Mouse (Mus musculus) heart, embryonic 14.5 days (tissue): Measurements from ENCODE around the gene Lin7b. TPM values are rescaled to one million over a fixed set of nuclear protein-coding genes. Genes with fewer than 3 reads are reported as not detected.

ENCODE experiments used
- ATAC-seq: fragments of 200-750 bp; cut with Nextera tagmentation; 2 replicates; pipeline ENCODE4 v1.8.0; 2017; ENCODE audit warnings: low read depth, moderate TSS enrichment; ENCODE audit not compliant: insufficient number of reproducible peaks, insufficient read depth, low FRiP score
- H3K27ac ChIP-seq, 2 experiments: fragments of 200-500 bp in 1 of 2; fragments of 300-500 bp in 1 of 2; sonication (generic) in 1 of 2; replicated peaks in 1 of 2; 2 replicates each; pipeline ENCODE4 v1.5.1; 2012 to 2014; ENCODE audit warnings: low read depth in 2 of 2, low read length in 2 of 2, control low read depth in 1 of 2, mild to moderate bottlenecking in 1 of 2, mixed read lengths in 1 of 2; ENCODE audit not compliant: control insufficient read depth in 1 of 2, insufficient read depth in 1 of 2
- H3K27me3 ChIP-seq: fragments of 300-500 bp; sonication (generic); 2 replicates; pipeline ENCODE4 v1.6.1; 2014; ENCODE audit warnings: mild to moderate bottlenecking, low read length, control low read depth; ENCODE audit not compliant: control insufficient read depth, insufficient read depth
- H3K36me3 ChIP-seq: fragments of 300-500 bp; sonication (generic); 2 replicates; pipeline ENCODE4 v1.6.1; 2014; ENCODE audit warnings: mild to moderate bottlenecking, control low read depth, low read length, mixed read lengths; ENCODE audit not compliant: control insufficient read depth, insufficient read depth
- H3K4me1 ChIP-seq, 2 experiments: fragments of 200-500 bp in 1 of 2; fragments of 300-500 bp in 1 of 2; sonication (generic) in 1 of 2; 2 replicates each; pipeline ENCODE4 v1.6.1; 2012 to 2014; ENCODE audit warnings: low read length in 2 of 2, control low read depth in 1 of 2, mixed read lengths in 1 of 2; ENCODE audit not compliant: control insufficient read depth in 2 of 2, insufficient read depth in 2 of 2
- H3K4me2 ChIP-seq: fragments of 300-500 bp; sonication (generic); 2 replicates; pipeline ENCODE4 v1.6.1; 2014; ENCODE audit warnings: mild to moderate bottlenecking, low read length
- H3K4me3 ChIP-seq, 2 experiments: fragments of 200-500 bp in 1 of 2; fragments of 300-500 bp in 1 of 2; sonication (generic) in 1 of 2; 2 replicates each; pipeline ENCODE4 v1.5.1; 2012 to 2014; ENCODE audit warnings: low read length in 2 of 2, mild to moderate bottlenecking in 2 of 2, control low read depth in 1 of 2, low read depth in 1 of 2, moderate library complexity in 1 of 2; ENCODE audit not compliant: control insufficient read depth in 1 of 2, insufficient read depth in 1 of 2
- H3K9ac ChIP-seq: fragments of 300-500 bp; sonication (generic); 2 replicates; pipeline ENCODE4 v1.6.1; 2014; ENCODE audit warnings: mild to moderate bottlenecking, low read length
- H3K9me3 ChIP-seq: fragments of 300-500 bp; sonication (generic); 2 replicates; pipeline ENCODE4 v1.6.1; 2016; ENCODE audit warnings: low read length, control low read depth; ENCODE audit not compliant: control insufficient read depth
- WGBS: fragments of 180-500 bp; shearing (Covaris S2); extraction: QIAGEN DNeasy Blood & Tissue Kit; methylation state at CpG from one replicate; pipeline ENCODE4 v1.1.7; 2014; 5-methylcytosine and 5-hydroxymethylcytosine counted together
- polyA plus RNA-seq: library from polyadenylated mRNA; unstranded; fragments of >200 nt; fragmentation: Nextera tagmentation; extraction: Ambion mirVana; gene quantifications from 2 replicates; pipeline ENCODE4 v1.2.1, GENCODE M21; 2014

The Lin7b gene
- polyA plus RNA-seq = 1.0 and 1.1 TPM in 2 replicates

DNA sequence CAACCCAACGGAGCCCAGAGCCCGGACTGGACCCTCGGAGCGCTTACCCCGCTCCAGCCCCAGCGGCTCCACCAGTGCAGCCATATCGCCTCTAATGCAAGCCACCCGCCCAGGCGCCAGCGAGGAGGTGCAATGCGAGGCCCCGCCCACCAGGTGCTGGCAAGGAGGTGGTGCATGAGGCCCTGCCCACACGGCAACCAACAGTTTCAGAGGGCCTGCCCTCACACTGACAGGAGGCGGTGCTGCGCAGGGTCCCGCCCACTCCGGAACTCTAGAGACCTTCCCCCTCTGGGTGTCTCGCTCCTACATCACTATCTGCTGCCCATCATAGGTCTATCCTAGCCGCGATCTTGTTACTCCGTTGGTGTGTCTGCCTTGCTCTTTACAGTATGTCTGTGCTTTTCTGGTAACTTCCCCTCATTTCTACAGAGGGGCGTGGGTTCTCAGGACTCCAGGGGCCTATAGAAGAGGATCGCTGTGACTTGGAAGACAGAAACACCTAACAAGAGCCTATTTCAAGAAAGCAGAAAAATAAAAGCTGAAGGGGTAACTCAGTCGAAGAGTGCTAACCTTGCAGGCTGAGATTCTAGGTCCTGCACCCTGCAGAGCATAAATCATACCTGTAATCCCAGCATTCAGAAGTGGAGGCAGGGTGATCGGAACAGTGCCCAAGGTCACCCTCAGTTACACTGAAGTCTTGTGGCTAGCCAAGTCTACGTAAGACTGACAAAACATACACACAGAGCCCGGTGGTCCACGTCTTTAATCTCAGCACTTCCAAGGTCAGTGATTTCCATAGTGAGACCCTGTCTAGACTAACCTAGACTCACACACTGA lies at the start of gene Lin7b:
Lin7b (minus strand) TSS at position 109 of the 837 bp plus-strand sequence.
- H3K9ac ChIP-seq = peak within 1 kb of the TSS; percentile 70
- 7% methylated on average over 28 of the region's 28 CpGs for WGBS
- peaks cover 10 to 34% of the 10 kb centered on the region in 2 experiments for H3K4me1 ChIP-seq
- H3K36me3 ChIP-seq = peaks cover 35% of the 10 kb centered on the region
- peak within 1 kb of the TSS; percentile 53 to 57 for H3K4me3 ChIP-seq
- H3K27me3 ChIP-seq = peaks cover 27% of the 10 kb centered on the region
- ATAC-seq = peak; percentile 14; the same call in 1 of the 2 replicates
- no peak within 1 kb of the TSS for H3K27ac ChIP-seq
- H3K9me3 ChIP-seq = no peaks in the 10 kb centered on the region
- H3K4me2 ChIP-seq = peak within 1 kb of the TSS; percentile 94

DNA sequence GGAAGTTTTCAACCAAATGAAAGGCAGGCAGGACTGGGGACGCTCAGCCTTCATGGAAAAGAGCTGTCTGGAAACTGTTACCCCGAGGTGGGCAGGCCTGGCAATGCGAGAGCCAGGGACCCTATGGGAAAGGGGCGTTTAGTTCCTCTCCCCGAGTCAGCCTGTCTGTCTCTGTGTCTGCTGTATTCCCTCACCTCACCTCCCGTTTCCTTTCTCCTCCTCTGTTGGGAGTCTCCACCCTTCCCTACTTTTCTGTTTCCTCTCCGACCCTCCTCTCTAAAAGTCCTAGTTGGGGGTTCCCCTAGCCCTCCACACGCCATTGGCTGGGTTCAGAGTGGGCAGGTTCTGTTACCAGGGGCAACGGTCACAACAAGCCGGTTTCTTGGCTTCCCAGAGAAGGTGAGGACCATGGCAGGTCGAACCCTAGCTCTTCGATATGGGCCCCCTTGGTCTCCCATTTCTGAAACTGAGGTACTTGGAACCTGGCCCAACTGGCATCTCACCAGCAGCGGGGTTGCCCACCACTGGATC lies 47.6 kb upstream of the Lin7b start:
- H3K4me2 ChIP-seq = no peak overlapping the region
- H3K4me1 ChIP-seq = peaks cover 13 to 22% of the 10 kb centered on the region in 2 experiments
- peaks cover 74% of the 10 kb centered on the region for H3K27me3 ChIP-seq
- ATAC-seq = no peak
- no peak overlapping the region for H3K27ac ChIP-seq
- H3K9ac ChIP-seq = no peak overlapping the region
- WGBS = 11% methylated on average over 13 of the region's 13 CpGs
- peaks cover 26% of the 10 kb centered on the region for H3K36me3 ChIP-seq
- no peak overlapping the region for H3K4me3 ChIP-seq
- no peaks in the 10 kb centered on the region for H3K9me3 ChIP-seq

DNA sequence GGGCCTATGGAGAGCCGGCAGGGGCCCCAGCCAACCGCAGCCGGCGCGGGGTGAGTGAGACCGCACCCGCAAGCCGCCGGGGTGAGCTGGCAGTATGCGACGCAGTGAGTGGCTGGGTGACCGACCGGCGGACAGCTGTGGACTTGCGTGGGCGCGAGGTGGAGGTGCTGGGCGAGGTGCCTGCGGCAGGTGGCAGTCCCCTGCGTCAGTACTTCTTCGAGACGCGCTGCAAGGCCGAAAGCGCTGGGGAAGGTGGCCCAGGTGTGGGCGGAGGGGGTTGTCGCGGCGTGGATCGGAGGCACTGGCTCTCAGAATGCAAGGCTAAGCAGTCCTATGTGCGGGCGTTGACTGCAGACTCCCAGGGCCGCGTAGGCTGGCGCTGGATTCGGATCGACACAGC lies 45.3 kb upstream of the Lin7b start:
- peak overlapping the region in 1 of 2 experiments; percentile 6; a peak in 1 of 4 replicates for H3K4me3 ChIP-seq
- H3K9me3 ChIP-seq = no peaks in the 10 kb centered on the region
- WGBS = 20% methylated on average over 35 of the region's 37 CpGs
- H3K27ac ChIP-seq = no peak overlapping the region
- H3K36me3 ChIP-seq = peaks cover 2% of the 10 kb centered on the region; the same call in 1 of the 2 replicates
- no peak for ATAC-seq
- H3K4me1 ChIP-seq = peaks cover 13 to 29% of the 10 kb centered on the region in 2 experiments
- H3K27me3 ChIP-seq = peaks cover 82% of the 10 kb centered on the region
- peak overlapping the region; percentile 36 for H3K4me2 ChIP-seq
- no peak overlapping the region for H3K9ac ChIP-seq

DNA sequence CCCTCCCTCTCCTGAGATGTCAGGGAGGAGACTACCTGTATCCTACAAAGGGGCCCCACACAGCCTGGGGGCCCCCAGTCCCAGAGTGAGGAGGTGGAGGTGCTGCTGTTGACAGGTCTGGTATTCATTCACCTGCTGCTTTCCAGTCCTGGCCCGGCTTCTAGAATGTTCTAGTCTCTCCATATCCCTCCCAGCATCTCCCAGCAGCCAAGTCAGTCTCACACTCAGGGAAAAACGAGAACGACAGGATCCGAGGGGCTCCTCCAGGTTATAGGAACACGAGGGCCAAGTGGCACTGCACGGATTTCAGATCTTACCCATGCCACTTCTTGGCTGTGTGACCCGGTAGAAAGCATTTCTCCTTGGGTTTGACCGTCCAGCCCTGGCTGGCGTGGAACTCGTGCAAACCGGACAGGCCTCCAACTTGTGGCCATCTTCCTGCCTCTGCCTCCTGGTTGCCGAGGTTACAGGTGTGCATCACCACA lies 44.4 kb upstream of the Lin7b start:
- no peaks in the 10 kb centered on the region for H3K36me3 ChIP-seq
- H3K4me1 ChIP-seq = peaks cover 13 to 29% of the 10 kb centered on the region in 2 experiments
- peaks cover 82% of the 10 kb centered on the region for H3K27me3 ChIP-seq
- no peak overlapping the region for H3K4me3 ChIP-seq
- peak overlapping the region; percentile 94; the same call in 1 of the 2 replicates for H3K4me2 ChIP-seq
- no peak for ATAC-seq
- no peaks in the 10 kb centered on the region for H3K9me3 ChIP-seq
- no peak overlapping the region for H3K9ac ChIP-seq
- WGBS = 40% methylated on average over 12 of the region's 12 CpGs
- H3K27ac ChIP-seq = no peak overlapping the region

DNA sequence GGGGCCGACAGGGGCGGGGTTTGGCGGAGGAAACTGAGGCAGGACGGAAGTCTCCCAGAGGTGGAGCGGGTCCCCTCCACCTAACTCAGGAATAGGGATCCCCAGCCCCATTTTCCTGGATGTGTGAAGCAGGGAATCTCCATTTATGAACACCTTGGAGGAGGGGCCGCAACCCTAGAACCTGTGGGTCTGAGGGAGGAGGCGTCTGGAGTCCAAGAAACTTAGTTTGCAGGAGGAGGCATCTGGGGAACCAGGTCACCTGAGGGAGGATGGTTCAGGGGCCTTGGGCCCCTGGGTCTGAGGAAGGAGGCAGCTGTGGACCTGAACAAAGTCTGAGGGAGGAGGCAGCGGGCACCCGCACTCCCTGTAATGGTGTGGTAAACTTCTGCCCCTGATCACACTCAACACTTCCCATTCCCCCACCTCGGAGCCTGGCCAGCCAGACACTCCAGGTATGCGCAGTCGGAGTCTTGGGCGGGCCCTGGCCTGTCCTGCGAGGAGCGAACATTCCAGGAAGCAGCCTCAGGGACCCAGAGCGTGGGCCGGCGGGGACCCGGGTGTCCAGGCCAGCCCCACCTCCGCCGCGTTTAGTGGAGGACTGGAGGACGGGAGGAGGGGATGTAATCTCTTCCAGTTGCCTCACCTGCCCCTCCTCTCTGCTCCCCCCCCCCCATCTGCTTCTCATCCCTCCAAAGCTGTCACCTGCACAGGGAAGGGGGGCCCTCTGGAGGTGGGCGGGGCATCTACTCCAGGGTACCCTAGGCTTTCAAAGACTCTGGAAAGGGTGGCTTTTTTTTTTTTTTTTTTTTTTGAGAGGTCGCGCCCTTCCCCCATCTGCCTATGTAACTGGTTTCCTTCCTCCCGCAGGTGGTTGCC lies 43.7 kb upstream of the Lin7b start:
- H3K27ac ChIP-seq = peak overlapping the region in 1 of 2 experiments; percentile 50; a peak in 2 of 4 replicates
- ATAC-seq = peak; percentile 16; the same call in 1 of the 2 replicates
- no peaks in the 10 kb centered on the region for H3K36me3 ChIP-seq
- peaks cover 81% of the 10 kb centered on the region for H3K27me3 ChIP-seq
- peak overlapping the region; percentile 50 to 58 for H3K4me3 ChIP-seq
- H3K4me1 ChIP-seq = peaks cover 13 to 29% of the 10 kb centered on the region in 2 experiments
- no peaks in the 10 kb centered on the region for H3K9me3 ChIP-seq
- H3K9ac ChIP-seq = peak overlapping the region; percentile 68
- under 1% methylated on average over 26 of the region's 27 CpGs for WGBS
- H3K4me2 ChIP-seq = peak overlapping the region; percentile 94

DNA sequence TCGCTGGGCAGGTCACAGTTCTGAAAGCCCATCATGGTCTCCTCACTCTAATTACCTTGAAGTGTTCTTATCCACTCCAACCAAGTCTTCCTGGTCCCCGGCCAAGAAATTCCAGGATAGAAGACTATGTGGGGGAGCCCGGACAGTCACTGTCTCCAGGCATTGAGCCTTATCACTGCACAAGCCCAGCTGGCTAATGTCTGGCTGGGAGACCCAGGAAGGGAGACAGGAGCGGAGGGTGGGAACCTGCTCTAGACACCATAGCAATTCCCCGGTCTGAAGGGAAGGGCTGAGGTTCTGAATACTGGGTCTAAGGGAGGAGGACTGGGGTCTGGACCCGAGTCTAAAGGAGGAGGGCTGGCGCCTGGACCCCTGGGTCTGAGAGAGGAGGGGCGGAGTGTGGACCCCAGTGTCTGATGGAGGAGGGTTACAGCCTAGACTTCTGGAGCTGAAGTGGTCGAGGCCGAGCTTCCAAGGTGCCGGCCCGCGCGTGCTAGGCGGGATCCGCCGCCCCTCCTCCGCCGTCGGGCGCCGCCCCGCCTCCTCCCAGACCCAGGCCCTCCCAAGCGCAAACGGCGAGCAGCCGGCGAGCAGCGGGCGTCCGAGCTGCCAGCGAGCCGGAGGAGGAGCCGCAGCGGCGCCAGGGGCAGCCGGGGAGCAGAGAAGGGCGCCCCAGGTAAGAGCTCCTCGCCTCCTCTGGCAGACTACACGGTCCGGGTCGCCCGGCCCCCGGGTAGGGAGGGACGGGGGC lies 42.9 kb upstream of the Lin7b start, which contains the start of gene Ntf5:
Ntf5 (plus strand) TSS at position 583 of the 751 bp plus-strand sequence.
- Histone ChIP-seq H3K9me3 (no peaks in the 10 kb centered on the region), H3K27ac (peak within 1 kb of the TSS; percentile 46 to 50), H3K27me3 (peaks cover 79% of the 10 kb centered on the region), H3K36me3 (no peaks in the 10 kb centered on the region), H3K4me2 (peak within 1 kb of the TSS; percentile 94), H3K4me3 (peak within 1 kb of the TSS; percentile 50 to 58), H3K4me1 (peaks cover 13 to 29% of the 10 kb centered on the region in 2 experiments), H3K9ac (peak within 1 kb of the TSS; percentile 68)
- under 1% methylated on average over 42 of the region's 45 CpGs for WGBS
- ATAC-seq = peak; percentile 33
